Mouse (Mus musculus): ENCODE measurements around the gene Pus7l. TPM values are rescaled to one million over a fixed set of nuclear protein-coding genes. Genes with fewer than 3 reads are reported as not detected.
A peak's percentile ranks its signal among the peaks of the same experiment; 100 is the strongest.
"Not testable (repeated sequence)": the region's sequence is repeated elsewhere in the genome, so short reads cannot be mapped to it uniquely, and the experiment has no call there.

The Pus7l gene
- polyA plus RNA-seq, 1 experiment = 2.2 TPM

DNA sequence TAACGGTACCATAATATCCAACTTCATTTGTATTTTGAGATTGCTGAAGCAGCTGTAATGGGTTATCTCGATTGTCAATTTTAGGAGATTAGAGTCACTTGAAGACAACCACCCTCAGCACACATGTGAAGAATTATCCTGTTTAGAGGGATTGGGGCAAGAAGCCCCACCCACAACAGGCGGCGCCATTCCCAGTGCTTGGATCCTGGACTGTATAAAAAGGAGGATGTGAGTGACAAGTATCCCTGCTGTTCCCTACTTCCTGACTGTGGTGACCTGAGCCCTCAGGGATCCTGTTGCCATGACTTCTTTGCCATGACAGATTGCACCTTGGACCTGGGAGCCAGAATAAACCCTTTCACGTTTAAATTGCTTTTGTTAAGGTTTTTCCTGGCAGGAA is 22.4 kb downstream of the Pus7l start:
- no peak for TF ChIP-seq CTCF (IDR thresholded peaks at IDR 0.05; ENCODE audit: insufficient read depth, low read length)
- no peak for TF ChIP-seq POLR2A (IDR thresholded peaks at IDR 0.05; ENCODE audit: borderline replicate concordance, extremely low read depth, low read depth, low read length)
- no peaks in the 10 kb centered on the region for H3K4me1 ChIP-seq (ENCODE audit: control insufficient read depth, insufficient read depth, low read length)
- H3K4me3 ChIP-seq (replicated peaks; ENCODE audit: extremely low read depth, low read depth, low read length) = no peak overlapping the region
- no peak for DNase-seq
- 75% methylated on average over 5 of the region's 5 CpGs for WGBS

DNA sequence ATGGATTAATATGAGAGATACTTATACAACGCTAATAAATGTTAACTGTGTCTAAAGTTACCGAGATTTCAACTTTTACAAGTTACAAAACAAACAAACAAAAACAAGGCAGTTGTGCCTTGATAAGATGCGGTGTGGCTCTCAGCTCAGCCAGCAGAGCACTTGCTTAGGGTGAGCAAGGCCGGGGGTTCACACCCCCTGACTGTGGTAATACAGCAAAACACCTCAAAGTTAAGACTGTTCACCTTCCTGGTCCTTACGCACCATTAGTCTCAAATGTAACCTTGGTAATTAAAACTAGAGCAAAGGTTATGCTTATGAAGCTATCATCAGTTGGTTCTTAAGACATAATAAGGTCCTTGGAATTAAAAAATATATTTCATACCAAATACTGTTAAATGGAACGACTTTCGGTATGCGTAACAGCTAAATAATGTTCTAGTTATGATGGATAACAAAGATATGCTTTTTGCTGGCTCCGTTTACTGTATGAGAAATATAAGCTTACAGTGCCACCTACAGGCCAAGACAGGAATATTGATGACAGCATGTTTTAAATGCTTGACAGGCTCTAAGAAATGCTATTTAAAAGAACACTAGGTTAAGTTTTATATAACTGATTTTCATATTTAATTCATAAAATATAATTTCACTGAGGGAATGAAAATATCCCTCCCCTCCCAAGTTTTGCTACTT is 23.0 kb downstream of the Pus7l start:
- H3K4me1 ChIP-seq (ENCODE audit: control insufficient read depth, insufficient read depth, low read length) = no peaks in the 10 kb centered on the region
- no peak overlapping the region for H3K4me3 ChIP-seq (replicated peaks; ENCODE audit: extremely low read depth, low read depth, low read length)
- 33% methylated on average over 9 of the region's 9 CpGs for WGBS
- TF ChIP-seq POLR2A (IDR thresholded peaks at IDR 0.05; ENCODE audit: borderline replicate concordance, extremely low read depth, low read depth, low read length) = no peak
- peak; percentile 39; the same call in 1 of the 2 replicates for TF ChIP-seq CTCF (IDR thresholded peaks at IDR 0.05; ENCODE audit: insufficient read depth, low read length)
- no peak for DNase-seq

DNA sequence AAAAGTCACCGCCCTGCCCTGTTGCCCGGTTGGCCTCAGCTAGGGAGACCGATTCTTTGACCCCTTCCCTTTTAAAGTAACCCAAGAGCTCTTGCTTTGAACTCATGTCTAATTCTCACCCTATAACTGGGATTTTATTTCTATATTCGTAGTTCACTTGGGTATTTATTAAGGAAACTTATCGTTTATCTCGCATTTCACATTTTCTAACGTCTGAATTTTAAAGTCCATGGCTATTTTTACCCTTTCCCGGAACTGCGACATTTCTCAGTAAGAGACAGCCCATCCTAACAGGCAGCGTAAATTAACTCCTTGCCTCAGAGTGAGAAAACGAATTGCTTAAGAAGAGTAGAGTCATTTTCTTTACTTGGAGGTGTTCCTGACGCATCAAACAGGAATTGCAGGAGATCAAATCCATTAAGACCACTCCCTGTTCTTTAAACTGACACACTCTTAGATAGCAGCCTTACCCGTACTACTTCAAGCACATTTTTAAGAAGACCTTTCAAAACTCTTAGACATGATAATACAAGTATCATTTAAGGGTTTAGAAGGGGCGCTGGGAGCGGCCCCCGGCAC is 25.3 kb downstream of the Pus7l start:
- Histone ChIP-seq H3K4me1 (ENCODE audit: control insufficient read depth, insufficient read depth, low read length) (no peaks in the 10 kb centered on the region), H3K4me3 (replicated peaks; ENCODE audit: extremely low read depth, low read depth, low read length) (no peak overlapping the region)
- TF ChIP-seq POLR2A (IDR thresholded peaks at IDR 0.05; ENCODE audit: borderline replicate concordance, extremely low read depth, low read depth, low read length) = no peak
- no peak for TF ChIP-seq CTCF (IDR thresholded peaks at IDR 0.05; ENCODE audit: insufficient read depth, low read length)
- DNase-seq = no peak
- 66% methylated on average over 16 of the region's 16 CpGs for WGBS

DNA sequence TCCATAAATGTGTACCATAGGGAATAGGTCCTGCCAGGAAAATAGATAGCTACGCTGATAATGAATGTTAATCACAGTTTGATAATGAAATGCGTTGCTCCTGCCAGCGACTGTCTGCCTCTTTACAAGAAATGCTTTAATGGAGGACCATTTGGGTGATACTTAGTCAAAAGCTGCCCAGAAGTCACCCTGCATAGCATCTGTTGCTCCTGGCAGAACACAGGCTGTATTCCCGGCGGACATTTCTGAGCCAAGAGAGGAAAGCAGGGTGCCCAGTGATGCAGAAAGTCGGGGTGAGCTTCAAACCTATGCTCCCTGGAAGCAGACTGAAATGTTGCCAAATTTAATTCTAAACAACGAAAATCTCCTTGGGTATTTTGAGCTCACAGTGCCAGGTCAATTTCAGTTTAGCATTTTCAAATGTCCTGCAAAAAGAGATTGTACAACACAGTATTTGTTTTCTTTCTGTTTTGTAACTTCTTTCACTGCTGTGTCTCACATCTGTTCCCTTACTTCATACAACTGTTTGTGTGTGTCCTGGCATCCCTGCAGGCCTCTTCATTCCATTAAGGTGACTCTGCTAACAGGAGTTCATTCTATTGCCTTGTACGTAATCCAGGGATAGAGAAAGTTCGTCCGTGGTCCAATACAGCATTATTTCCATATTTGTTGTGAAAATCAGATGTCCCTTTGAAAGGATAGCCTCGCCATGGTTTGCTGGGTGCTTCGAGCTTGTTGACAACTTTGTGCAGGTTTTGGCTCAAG is 39.7 kb downstream of the Pus7l start:
- TF ChIP-seq POLR2A (IDR thresholded peaks at IDR 0.05; ENCODE audit: borderline replicate concordance, extremely low read depth, low read depth, low read length) = no peak
- TF ChIP-seq CTCF (IDR thresholded peaks at IDR 0.05; ENCODE audit: insufficient read depth, low read length) = no peak
- WGBS = 73% methylated on average over 12 of the region's 12 CpGs
- DNase-seq = no peak
- Histone ChIP-seq H3K4me1 (ENCODE audit: control insufficient read depth, insufficient read depth, low read length) (no peaks in the 10 kb centered on the region), H3K4me3 (replicated peaks; ENCODE audit: extremely low read depth, low read depth, low read length) (no peak overlapping the region)

DNA sequence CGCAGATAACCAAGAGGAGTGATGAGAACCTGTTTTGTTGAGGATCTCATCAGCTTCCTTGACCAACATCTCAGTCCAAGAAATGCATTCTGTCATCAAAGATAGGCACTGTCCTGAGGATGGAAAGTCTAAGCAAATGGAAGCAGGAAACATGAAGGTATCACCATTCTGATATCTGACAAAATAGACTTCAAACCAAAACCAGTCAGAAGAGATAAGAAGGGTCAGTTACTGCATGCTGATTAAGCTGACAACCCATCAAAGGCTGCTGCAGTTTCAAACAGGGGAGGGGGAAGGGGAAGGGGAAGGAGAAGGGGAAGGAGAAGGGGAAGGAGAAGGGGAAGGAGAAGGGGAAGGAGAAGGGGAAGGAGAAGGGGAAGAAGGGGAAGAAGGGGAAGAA is 44.1 kb downstream of the Pus7l start:
- WGBS = 61% methylated on average over 1 of the region's 1 CpGs
- no peak for TF ChIP-seq POLR2A (IDR thresholded peaks at IDR 0.05; ENCODE audit: borderline replicate concordance, extremely low read depth, low read depth, low read length)
- TF ChIP-seq CTCF (IDR thresholded peaks at IDR 0.05; ENCODE audit: insufficient read depth, low read length) = no peak

DNA sequence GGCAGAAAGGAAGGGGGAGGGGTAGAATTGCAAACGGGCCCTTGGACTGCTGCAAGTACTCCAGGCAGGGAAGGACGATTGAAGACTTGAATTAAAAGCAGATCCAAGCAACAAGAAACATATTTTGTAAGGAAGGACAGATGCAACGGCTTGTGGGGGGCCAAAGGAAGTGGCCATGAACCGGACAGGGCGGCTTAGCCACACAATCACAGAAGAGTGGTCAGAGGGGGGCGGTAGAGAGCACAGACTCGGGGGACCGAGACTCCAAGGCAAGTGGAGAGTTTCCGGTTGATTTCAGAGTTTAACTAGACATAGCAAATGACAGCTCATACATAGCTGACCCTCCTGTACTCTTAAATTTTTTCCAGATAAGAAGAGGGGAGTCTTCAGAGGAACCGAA is 47.4 kb downstream of the Pus7l start:
- TF ChIP-seq CTCF (IDR thresholded peaks at IDR 0.05; ENCODE audit: insufficient read depth, low read length) (no peak), POLR2A (IDR thresholded peaks at IDR 0.05; ENCODE audit: borderline replicate concordance, extremely low read depth, low read depth, low read length) (no peak)
- no peak overlapping the region for H3K4me3 ChIP-seq (replicated peaks; ENCODE audit: extremely low read depth, low read depth, low read length)
- H3K4me1 ChIP-seq (ENCODE audit: control insufficient read depth, insufficient read depth, low read length) = no peaks in the 10 kb centered on the region
- 72% methylated on average over 10 of the region's 10 CpGs for WGBS
- DNase-seq = no peak

More for the DNA sequence above, 44.1 kb downstream of the Pus7l start:
- H3K4me3 ChIP-seq (replicated peaks; ENCODE audit: extremely low read depth, low read depth, low read length) = no peak overlapping the region
- H3K4me1 ChIP-seq (ENCODE audit: control insufficient read depth, insufficient read depth, low read length) = no peaks in the 10 kb centered on the region
- no peak for DNase-seq

DNA sequence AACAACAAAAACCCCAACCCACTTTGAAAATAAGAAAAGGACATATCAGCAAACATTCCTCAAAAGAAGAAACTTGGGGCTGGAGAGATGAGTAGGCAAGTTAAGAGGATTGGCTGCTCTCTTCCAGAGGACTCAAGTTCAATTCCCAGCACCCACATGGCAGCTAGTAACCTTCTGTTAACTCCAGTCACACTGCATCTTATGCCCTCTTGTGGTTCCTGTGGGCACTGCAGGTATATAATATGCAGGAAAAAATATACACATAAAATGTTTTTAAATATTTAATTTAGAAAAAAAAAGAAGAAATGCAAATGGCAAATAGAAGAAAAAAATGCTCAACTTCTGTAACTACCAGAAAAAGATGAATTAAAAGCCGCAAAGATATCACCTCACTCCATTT is 48.9 kb downstream of the Pus7l start:
- H3K4me3 ChIP-seq (replicated peaks; ENCODE audit: extremely low read depth, low read depth, low read length) = no peak overlapping the region
- no peaks in the 10 kb centered on the region for H3K4me1 ChIP-seq (ENCODE audit: control insufficient read depth, insufficient read depth, low read length)
- WGBS = 100% methylated on average over 1 of the region's 1 CpGs
- no peak for TF ChIP-seq CTCF (IDR thresholded peaks at IDR 0.05; ENCODE audit: insufficient read depth, low read length)
- TF ChIP-seq POLR2A (IDR thresholded peaks at IDR 0.05; ENCODE audit: borderline replicate concordance, extremely low read depth, low read depth, low read length) = no peak
- no peak for DNase-seq

DNA sequence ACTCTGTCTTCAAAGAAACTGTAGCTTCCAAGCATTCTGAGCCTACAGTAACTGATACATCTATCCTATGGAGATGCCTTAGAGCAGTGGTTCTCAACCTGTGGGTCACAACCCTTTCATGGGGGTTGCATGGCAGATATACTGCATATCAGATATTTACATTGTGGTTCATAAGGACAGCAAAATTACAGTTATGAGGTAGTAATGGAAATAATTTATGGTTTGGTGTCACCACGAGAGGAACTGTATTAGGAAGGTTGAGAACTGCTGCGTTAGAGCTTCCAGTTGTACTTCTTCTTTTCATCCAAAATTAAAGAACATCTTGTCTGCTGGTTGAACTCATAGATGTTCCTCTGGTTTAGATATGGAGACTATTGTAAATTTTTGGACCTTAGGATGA is 53.9 kb downstream of the Pus7l start:
- no peak for DNase-seq
- TF ChIP-seq CTCF (IDR thresholded peaks at IDR 0.05; ENCODE audit: insufficient read depth, low read length) (no peak), POLR2A (IDR thresholded peaks at IDR 0.05; ENCODE audit: borderline replicate concordance, extremely low read depth, low read depth, low read length) (no peak)
- Histone ChIP-seq H3K4me3 (replicated peaks; ENCODE audit: extremely low read depth, low read depth, low read length) (no peak overlapping the region), H3K4me1 (ENCODE audit: control insufficient read depth, insufficient read depth, low read length) (no peaks in the 10 kb centered on the region)
- WGBS = 71% methylated on average over 2 of the region's 2 CpGs

DNA sequence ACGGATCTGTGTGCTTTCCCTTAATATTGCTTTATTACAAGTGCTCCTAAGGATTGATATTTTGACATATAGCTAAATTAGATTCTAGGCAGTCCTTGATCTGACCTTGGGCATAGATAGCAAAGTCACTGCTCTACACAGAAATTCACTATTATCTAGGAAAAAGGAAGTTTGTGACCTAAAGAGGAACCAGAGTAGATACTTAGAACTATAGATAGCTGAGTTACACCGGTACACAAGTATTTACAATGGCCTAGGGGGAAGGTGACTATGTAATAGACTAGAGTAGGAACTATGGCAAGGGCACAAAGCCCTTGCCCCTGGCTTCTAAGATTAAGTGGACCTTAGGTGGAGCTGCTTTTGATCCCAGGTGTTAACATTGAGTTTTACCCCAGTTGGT is 55.3 kb downstream of the Pus7l start:
- not testable (repeated sequence) for DNase-seq; H3K4me3 ChIP-seq (replicated peaks; ENCODE audit: extremely low read depth, low read depth, low read length); H3K4me1 ChIP-seq (ENCODE audit: control insufficient read depth, insufficient read depth, low read length)
- WGBS = 75% methylated on average over 2 of the region's 2 CpGs

DNA sequence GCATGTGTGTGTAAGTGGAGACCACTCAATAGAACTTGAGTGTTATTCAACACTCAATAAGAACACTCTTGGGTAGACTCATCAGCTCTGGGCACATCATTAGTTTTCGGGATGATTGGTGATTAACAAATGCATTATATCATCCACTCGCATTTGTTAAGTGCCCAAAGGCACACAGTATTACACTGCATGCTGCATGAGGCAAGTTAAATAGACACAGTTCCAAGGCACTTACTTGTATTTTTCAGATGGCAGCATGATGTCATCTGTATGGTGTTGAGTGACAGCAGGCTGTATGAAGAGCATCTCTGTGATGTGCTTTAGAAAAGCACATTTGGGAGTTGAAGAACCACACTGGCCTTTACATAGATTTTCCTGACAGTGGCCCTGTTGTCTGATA is 60.8 kb downstream of the Pus7l start:
- Histone ChIP-seq H3K4me3 (replicated peaks; ENCODE audit: extremely low read depth, low read depth, low read length) (no peak overlapping the region), H3K4me1 (ENCODE audit: control insufficient read depth, insufficient read depth, low read length) (no peaks in the 10 kb centered on the region)
- no peak for DNase-seq
- WGBS = 82% methylated on average over 2 of the region's 2 CpGs
- TF ChIP-seq CTCF (IDR thresholded peaks at IDR 0.05; ENCODE audit: insufficient read depth, low read length) (no peak), POLR2A (IDR thresholded peaks at IDR 0.05; ENCODE audit: borderline replicate concordance, extremely low read depth, low read depth, low read length) (no peak)

Data from lung, adult 2 months (tissue).